Mouse (Mus musculus): ENCODE measurements around the gene C8g. TPM values are rescaled to one million over a fixed set of nuclear protein-coding genes. Genes with fewer than 3 reads are reported as not detected.

Gene C8g
- total RNA-seq (2014; rRNA removed) (0.58 and 0.68 TPM in 2 replicates), polyA plus RNA-seq (2015; fragmentation: Nextera tagmentation; extraction: Ambion mirVana) (6.5 and 8.0 TPM in 2 replicates)

DNA sequence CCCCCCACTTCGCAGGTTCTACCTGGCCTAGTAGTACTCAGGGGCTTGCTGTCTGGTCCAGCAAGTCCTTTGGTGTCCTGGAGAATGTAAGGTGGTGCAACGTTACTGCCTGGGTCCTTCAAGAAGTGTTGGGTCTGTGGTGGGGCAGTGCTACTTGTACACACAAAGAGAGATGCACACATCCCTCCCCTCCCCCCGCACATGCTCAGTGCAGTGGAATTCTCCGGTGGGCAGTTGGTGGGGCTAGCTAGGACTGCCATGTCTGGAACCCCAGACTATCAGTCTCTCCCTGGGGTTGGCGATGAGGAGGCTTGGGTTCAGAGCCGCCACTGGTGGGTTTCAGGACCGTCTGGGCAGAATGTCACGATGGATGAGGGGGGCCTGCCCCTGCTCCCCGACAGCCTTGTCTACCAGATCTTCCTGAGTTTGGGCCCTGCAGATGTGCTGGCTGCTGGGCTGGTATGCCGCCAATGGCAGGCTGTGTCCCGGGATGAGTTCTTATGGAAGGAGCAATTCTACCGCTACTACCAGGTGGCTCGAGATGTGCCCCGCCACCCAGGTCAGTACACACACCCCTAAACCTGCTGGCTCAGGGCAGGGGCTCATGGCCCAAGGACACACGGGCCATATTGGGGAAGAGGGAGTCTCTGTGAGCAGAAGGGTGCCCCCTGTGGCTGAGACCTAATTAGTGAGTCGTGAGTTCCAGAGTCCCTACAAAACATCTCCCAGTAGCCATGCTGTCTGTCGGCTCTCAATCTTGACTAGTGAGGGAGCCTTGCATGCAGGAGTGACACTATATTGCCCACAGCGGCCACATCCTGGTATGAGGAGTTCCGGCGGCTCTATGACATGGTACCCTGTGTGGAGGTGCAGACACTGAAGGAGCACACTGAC, at the start of gene C8g:
TSS of gene C8g (minus strand) at position 127 of the 894 bp plus-strand sequence.
- peak within 1 kb of the TSS; percentile 94 for H3K4me2 ChIP-seq (ENCODE audit: low read depth, low read length)
- H3K9me3 ChIP-seq (ENCODE audit: low read length) = no peaks in the 10 kb centered on the region
- WGBS = 72% methylated on average over 20 of the region's 20 CpGs
- no peak for ATAC-seq
- no peak for TF ChIP-seq CTCF (IDR thresholded peaks at IDR 0.05; ENCODE audit: low read depth)
- no peaks in the 10 kb centered on the region for H3K27me3 ChIP-seq (ENCODE audit: insufficient read depth, low read length)
- H3K27ac ChIP-seq = peak within 1 kb of the TSS; percentile 90
- H3K4me1 ChIP-seq (ENCODE audit: insufficient read depth, low read length) = peaks cover 14% of the 10 kb centered on the region
- peak within 1 kb of the TSS; percentile 88 for H3K9ac ChIP-seq (replicated peaks; ENCODE audit: low read length)
- DNase-seq (ENCODE audit: low spot score) = peak; percentile 19
- H3K36me3 ChIP-seq (ENCODE audit: insufficient read depth, low read length) = peaks cover 28% of the 10 kb centered on the region; the same call in 1 of the 2 replicates
- H3K4me3 ChIP-seq (ENCODE audit: low read length) = peak within 1 kb of the TSS; percentile 69

DNA sequence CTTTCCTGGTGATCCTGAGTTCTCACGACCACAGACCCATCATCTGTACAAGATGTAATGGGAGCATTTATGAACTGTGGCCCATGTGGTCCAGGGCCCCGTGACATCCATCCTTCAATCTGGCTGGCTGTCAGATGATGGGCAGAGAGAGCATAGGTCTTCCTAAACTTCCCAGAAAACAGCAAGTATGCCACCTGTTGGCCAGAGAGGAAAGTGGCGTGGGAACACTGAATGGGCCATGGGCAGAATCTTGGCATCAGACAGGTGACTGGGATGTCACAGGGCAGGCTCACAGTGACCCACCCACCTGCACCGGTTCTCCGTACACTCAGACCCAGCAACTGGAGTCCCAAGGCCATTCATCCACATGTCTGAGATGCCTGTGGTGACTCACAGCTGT, 49.7 kb upstream of the C8g start:
- no peaks in the 10 kb centered on the region for H3K36me3 ChIP-seq (ENCODE audit: insufficient read depth, low read length)

DNA sequence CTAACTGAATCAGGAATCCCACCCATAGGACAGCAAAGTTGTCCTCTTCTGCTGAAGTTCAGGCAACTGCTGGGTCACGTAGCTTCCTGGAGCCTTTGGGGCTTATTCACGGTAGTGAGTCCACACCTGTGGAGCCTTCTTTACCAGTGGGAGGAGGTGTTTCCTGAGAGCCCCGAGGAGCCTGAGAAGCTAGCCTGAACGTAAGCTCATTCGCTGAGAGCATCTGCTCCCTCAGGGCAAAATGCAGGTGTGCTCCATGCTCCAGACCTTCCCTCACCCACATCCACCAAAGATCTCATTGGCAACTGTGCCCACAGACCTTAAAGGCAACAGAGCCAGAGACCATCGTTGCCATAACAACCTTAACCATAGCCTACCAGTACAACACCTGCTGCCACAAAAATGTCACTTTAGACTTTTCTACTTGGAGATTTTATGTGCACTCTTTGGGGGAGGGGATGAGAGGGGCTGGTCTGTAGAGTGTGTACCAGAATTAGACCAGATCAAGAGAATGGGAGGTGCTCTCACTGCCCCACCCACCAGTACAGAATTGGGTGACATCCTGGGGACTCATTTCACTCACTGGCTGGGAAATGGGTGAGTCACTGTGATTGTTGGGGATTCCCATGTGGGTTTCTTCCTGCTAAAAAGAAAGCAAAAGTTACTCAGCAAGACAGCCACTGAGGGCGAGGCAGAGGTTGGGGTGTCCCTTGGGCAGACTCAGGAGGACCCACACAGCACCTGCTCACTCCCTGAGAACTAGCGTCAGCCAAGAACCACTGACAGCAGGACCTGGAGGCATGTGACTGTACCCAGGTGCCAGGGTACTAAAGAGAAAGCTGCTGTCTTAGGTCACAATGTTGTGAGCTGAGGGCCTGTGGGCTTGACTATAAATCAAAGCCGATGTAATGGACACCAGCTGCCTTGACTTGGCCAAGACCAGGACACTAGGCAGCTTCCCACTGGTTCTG, 47.8 kb upstream of the C8g start:
- Histone ChIP-seq H3K9ac (replicated peaks; ENCODE audit: low read length) (no peak overlapping the region), H3K27me3 (ENCODE audit: insufficient read depth, low read length) (no peaks in the 10 kb centered on the region), H3K4me1 (ENCODE audit: insufficient read depth, low read length) (no peaks in the 10 kb centered on the region), H3K4me3 (ENCODE audit: low read length) (no peak overlapping the region), H3K27ac (no peak overlapping the region), H3K9me3 (ENCODE audit: low read length) (no peaks in the 10 kb centered on the region), H3K36me3 (ENCODE audit: insufficient read depth, low read length) (no peaks in the 10 kb centered on the region), H3K4me2 (ENCODE audit: low read depth, low read length) (no peak overlapping the region)
- no peak for DNase-seq (ENCODE audit: low spot score)
- ATAC-seq = no peak
- TF ChIP-seq CTCF (IDR thresholded peaks at IDR 0.05; ENCODE audit: low read depth) = no peak
- WGBS = 73% methylated on average over 9 of the region's 9 CpGs

More for the DNA sequence above, 49.7 kb upstream of the C8g start:
- ATAC-seq = no peak
- H3K4me3 ChIP-seq (ENCODE audit: low read length) = no peak overlapping the region
- no peaks in the 10 kb centered on the region for H3K4me1 ChIP-seq (ENCODE audit: insufficient read depth, low read length)
- no peak overlapping the region for H3K27ac ChIP-seq
- H3K9me3 ChIP-seq (ENCODE audit: low read length) = no peaks in the 10 kb centered on the region
- WGBS = 30% methylated on average over 5 of the region's 5 CpGs
- DNase-seq (ENCODE audit: low spot score) = peak; percentile 59
- H3K4me2 ChIP-seq (ENCODE audit: low read depth, low read length) = no peak overlapping the region
- no peaks in the 10 kb centered on the region for H3K27me3 ChIP-seq (ENCODE audit: insufficient read depth, low read length)
- TF ChIP-seq CTCF (IDR thresholded peaks at IDR 0.05; ENCODE audit: low read depth) = peak; percentile 78
- H3K9ac ChIP-seq (replicated peaks; ENCODE audit: low read length) = no peak overlapping the region

DNA sequence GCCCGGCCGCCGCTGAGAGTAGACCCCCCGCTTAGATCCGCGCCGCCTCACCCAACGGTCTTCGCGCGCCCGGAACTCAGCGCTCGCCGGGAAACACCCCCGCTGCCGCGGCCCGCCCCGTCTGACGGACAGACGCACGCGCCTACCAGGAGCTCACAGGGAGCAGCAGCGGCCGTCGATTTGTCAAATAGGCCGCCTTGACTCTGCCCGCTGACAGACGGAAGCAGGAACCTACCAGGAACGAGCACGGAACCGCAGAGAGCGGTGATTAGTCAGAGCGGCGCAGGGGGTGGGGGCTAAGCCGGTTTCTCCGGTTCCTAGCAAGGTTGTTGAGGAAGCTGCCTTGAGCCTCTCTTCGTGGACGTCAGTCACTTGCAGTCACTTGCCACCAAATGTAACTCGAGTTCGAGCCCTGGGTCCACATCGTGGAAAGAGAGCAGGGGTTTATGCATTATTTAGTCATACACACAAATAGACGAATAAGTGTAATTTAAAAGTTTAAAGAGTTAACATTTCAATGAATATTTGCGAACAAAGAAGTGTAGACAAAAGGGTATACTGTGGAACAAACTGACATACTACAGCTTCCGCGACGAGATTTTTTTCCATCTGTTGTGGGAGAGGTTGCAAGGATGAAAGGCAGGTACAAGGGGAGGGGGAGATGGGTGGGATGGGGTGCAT, 45.4 kb upstream of the C8g start, which contains the start of gene Traf2:
TSS of gene Traf2 (minus strand) at position 130 of the 681 bp plus-strand sequence.
- no peaks in the 10 kb centered on the region for H3K36me3 ChIP-seq (ENCODE audit: insufficient read depth, low read length)
- ATAC-seq = peak; percentile 99
- H3K9me3 ChIP-seq (ENCODE audit: low read length) = no peaks in the 10 kb centered on the region
- 3% methylated on average over 48 of the region's 48 CpGs for WGBS
- peak within 1 kb of the TSS; percentile 65 for H3K4me3 ChIP-seq (ENCODE audit: low read length)
- TF ChIP-seq CTCF (IDR thresholded peaks at IDR 0.05; ENCODE audit: low read depth) = no peak
- H3K27me3 ChIP-seq (ENCODE audit: insufficient read depth, low read length) = no peaks in the 10 kb centered on the region
- H3K9ac ChIP-seq (replicated peaks; ENCODE audit: low read length) = peak within 1 kb of the TSS; percentile 56
- peak within 1 kb of the TSS; percentile 41; the same call in 1 of the 2 replicates for H3K27ac ChIP-seq
- H3K4me1 ChIP-seq (ENCODE audit: insufficient read depth, low read length) = no peaks in the 10 kb centered on the region
- peak; percentile 99 for DNase-seq (ENCODE audit: low spot score)
- peak within 1 kb of the TSS; percentile 82 for H3K4me2 ChIP-seq (ENCODE audit: low read depth, low read length)

DNA sequence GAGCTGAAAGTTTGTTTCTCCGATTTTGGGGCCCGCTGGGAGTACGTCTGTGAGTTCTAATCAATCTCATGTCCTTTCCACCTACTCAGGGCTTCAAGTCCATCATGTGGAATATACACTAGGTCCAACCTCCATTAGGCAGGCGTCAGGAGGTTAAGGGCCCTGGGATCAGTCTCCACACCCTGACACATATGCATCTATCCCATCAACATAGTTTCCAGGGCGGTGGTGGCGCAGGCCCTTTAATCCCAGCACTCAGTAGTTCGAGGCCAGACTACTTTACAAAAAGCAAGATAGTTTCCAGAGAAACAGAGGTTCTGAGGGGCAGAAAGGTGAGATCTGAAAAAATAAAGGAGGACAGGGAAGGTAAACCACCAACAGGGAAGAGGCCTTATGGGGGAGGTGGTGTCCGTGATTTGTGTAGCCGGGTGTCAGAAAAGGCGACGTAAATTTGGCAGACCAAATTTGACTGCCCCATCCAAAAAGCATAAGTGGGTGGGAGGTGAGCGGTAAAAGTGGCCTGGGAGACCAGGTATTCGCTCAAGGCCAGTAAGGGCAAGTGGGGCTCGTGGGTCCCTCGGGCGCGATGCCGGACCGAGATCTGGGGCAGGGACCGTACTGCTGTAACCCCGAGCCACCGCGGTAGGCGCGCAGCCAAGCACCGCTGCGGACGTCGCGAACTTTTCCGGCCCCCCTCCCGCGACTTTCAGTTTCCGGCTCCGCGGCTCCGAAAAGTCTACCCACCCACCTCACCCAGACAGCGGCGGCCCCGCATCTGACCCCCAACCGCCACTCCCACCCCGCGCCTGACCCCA, 44.7 kb upstream of the C8g start:
- TF ChIP-seq CTCF (IDR thresholded peaks at IDR 0.05; ENCODE audit: low read depth) = peak; percentile 9; the same call in 1 of the 2 replicates
- Histone ChIP-seq H3K27me3 (ENCODE audit: insufficient read depth, low read length) (no peaks in the 10 kb centered on the region), H3K36me3 (ENCODE audit: insufficient read depth, low read length) (no peaks in the 10 kb centered on the region), H3K4me3 (ENCODE audit: low read length) (peak overlapping the region; percentile 65), H3K9ac (replicated peaks; ENCODE audit: low read length) (peak overlapping the region; percentile 56), H3K4me1 (ENCODE audit: insufficient read depth, low read length) (no peaks in the 10 kb centered on the region), H3K4me2 (ENCODE audit: low read depth, low read length) (peak overlapping the region; percentile 82), H3K27ac (peak overlapping the region; percentile 41; the same call in 1 of the 2 replicates), H3K9me3 (ENCODE audit: low read length) (no peaks in the 10 kb centered on the region)
- 10% methylated on average over 36 of the region's 43 CpGs for WGBS
- DNase-seq (ENCODE audit: low spot score) (no peak), ATAC-seq (peak; percentile 53; the same call in 1 of the 2 replicates)

All from hindbrain, postnatal 0 days (tissue).